Mouse (Mus musculus) ES-E14 (cell line): ENCODE data around the gene Smagp.

Source experiments
- CHD2 ChIP-seq: IDR thresholded peaks from 2 replicates; pipeline ENCODE4 v1.6.1; 2014; ENCODE audit warnings: mild to moderate bottlenecking, low read depth, low read length, inconsistent platforms
- HCFC1 ChIP-seq: IDR thresholded peaks from 2 replicates; pipeline ENCODE4 v1.6.1; 2012; ENCODE audit warnings: low read length, inconsistent platforms, borderline replicate concordance; ENCODE audit not compliant: insufficient read depth
- MAFK ChIP-seq: IDR thresholded peaks from 2 replicates; pipeline ENCODE4 v1.6.1; 2014; ENCODE audit warnings: mild to moderate bottlenecking, low read depth, low read length, inconsistent platforms; ENCODE audit not compliant: insufficient read depth
- ZC3H11A ChIP-seq: IDR thresholded peaks from 2 replicates; pipeline ENCODE4 v1.6.1; 2012; ENCODE audit warnings: low read depth, mild to moderate bottlenecking, inconsistent platforms, low read length, borderline replicate concordance
- ZNF384 ChIP-seq: IDR thresholded peaks from 2 replicates; pipeline ENCODE4 v1.6.1; 2012; ENCODE audit warnings: low read depth, low read length, inconsistent platforms

- no peak for TF ChIP-seq ZNF384
- TF ChIP-seq CHD2 = no peak
- no peak for TF ChIP-seq ZC3H11A
- no peak for TF ChIP-seq HCFC1
- no peak for TF ChIP-seq MAFK
Measured at GRCm38 (mm10) chr15:100676521-100676920, 39.8 kb upstream of the Smagp start.
